1 mouse cellular context compared by ENCODE assay signal in the genomic region with DNA sequence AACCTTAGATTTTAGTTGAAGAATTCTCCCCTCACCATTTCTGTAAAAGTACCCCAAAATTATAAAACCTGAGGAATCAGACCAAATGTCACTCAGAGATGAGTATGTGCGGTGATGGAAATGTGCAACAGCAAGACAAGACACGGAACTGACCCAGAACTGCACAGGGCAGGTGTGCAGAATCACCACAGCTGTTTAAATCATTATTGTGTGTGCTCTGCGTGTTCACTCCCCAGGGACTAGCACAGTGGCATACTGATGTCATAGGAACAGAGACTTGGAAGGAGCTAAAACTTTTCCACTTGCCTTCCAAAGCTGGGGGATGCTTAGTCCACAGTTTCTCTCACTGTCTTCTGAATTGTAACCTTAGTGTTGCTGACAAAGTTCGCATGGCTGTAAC.
TF ChIP-seq lines count a peak whose summit lies in the region.

No protein-coding gene starts in this region.

TF ChIP-seq in CH12.LX, 34 proteins besides CTCF, POLR2A, EP300 and RAD21:
- TF ChIP-seq ETS1 (conservative IDR thresholded peaks at IDR 0.05; ENCODE audit: low read depth, low read length) = peak; percentile 62
- no peak for TF ChIP-seq USF2 (conservative IDR thresholded peaks at IDR 0.05; ENCODE audit: low read depth, low read length)
- 0 out of 2 replicates have a peak, but pooled peaks have one; percentile 34 for TF ChIP-seq MYC (IDR thresholded peaks at IDR 0.05; ENCODE audit: low read depth, low read length)
- peak; percentile 39; the same call in 1 of the 2 replicates for TF ChIP-seq TCF12 (IDR thresholded peaks at IDR 0.05; ENCODE audit: low read depth, low read length)
- peak; percentile 16; the same call in 1 of the 2 replicates for TF ChIP-seq JUN (IDR thresholded peaks at IDR 0.05; ENCODE audit: insufficient read depth, low read depth, low read length)
- TF ChIP-seq BHLHE40 (IDR thresholded peaks at IDR 0.05; ENCODE audit: low read depth, low read length) = peak; percentile 29; the same call in 1 of the 2 replicates
